Mouse (Mus musculus) neural tube, embryonic 11.5 days (tissue): ENCODE measurements around the gene Klc1. TPM values are rescaled to one million over a fixed set of nuclear protein-coding genes. Genes with fewer than 3 reads are reported as not detected.

Source experiments
- ATAC-seq: fragments of 200-750 bp; cut with Nextera tagmentation; 2 replicates; pipeline ENCODE4 v1.8.0; 2017; ENCODE audit warnings: moderate number of reproducible peaks, mild to moderate bottlenecking, moderate TSS enrichment, moderate library complexity; ENCODE audit not compliant: insufficient read depth, low FRiP score, low TSS enrichment
- DNase-seq: peaks from one replicate; pipeline ENCODE4 v3.0.0-alpha.2; 2015; ENCODE audit warnings: low spot score
- H3K27ac ChIP-seq: fragments of 300-500 bp; sonication (generic); 2 replicates; pipeline ENCODE4 v1.5.1; 2014; ENCODE audit warnings: low read depth, mild to moderate bottlenecking, low read length
- H3K27me3 ChIP-seq: fragments of 300-500 bp; sonication (generic); 2 replicates; pipeline ENCODE4 v1.6.1; 2014; ENCODE audit warnings: mild to moderate bottlenecking, low read length, mixed read lengths; ENCODE audit not compliant: control insufficient read depth, insufficient read depth
- H3K36me3 ChIP-seq: fragments of 300-500 bp; sonication (generic); 2 replicates; pipeline ENCODE4 v1.6.1; 2014; ENCODE audit warnings: mild to moderate bottlenecking, low read length, moderate library complexity, mixed read lengths; ENCODE audit not compliant: control insufficient read depth, insufficient read depth
- H3K4me1 ChIP-seq: fragments of 300-500 bp; sonication (generic); 2 replicates; pipeline ENCODE4 v1.6.1; 2014; ENCODE audit warnings: low read length, mixed read lengths; ENCODE audit not compliant: control insufficient read depth, insufficient read depth
- H3K4me2 ChIP-seq: fragments of 300-500 bp; sonication (generic); 2 replicates; pipeline ENCODE4 v1.6.1; 2014; ENCODE audit warnings: low read depth, mild to moderate bottlenecking, moderate library complexity
- H3K4me3 ChIP-seq: fragments of 300-500 bp; sonication (generic); 2 replicates; pipeline ENCODE4 v1.5.1; 2014; ENCODE audit warnings: low read depth, low read length
- H3K9ac ChIP-seq: fragments of 300-500 bp; sonication (generic); 2 replicates; pipeline ENCODE4 v1.6.1; 2014; ENCODE audit warnings: mild to moderate bottlenecking, low read length
- H3K9me3 ChIP-seq: fragments of 300-500 bp; sonication (generic); 2 replicates; pipeline ENCODE4 v1.6.1; 2016; ENCODE audit warnings: low read length; ENCODE audit not compliant: control insufficient read depth
- WGBS: fragments of 180-500 bp; shearing (Covaris S2); extraction: QIAGEN DNeasy Blood & Tissue Kit; methylation state at CpG from one replicate; pipeline ENCODE4 v1.1.7; 2014; 5-methylcytosine and 5-hydroxymethylcytosine counted together
- polyA plus RNA-seq: library from polyadenylated mRNA; unstranded; fragments of >200 nt; fragmentation: Nextera tagmentation; extraction: Ambion mirVana; gene quantifications from 2 replicates; pipeline ENCODE4 v1.2.1, GENCODE M21; 2014

The Klc1 gene
- polyA plus RNA-seq, 1 experiment from 2014 or later: 364 TPM

DNA sequence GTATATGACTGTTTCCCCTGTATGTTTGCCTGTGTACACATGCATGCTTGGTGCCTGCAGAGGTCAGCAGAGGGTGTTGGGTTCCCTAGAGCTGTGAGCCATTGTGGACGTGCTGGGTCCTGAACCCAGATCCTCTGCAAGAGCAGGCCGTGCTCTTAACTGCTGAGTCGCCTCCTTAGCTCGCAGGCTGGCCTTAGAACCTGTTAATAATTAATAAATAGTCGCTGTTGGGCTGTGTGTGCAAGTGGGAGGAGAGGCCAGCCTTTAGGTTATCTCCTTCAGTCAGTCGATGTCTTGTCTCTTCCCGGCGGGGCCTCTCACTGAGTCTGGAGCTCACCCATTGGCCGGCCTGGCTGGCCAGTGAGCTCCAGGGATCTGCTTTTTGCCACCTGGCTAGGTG is 58.3 kb downstream of the Klc1 start:
- ATAC-seq: no peak
- Histone ChIP-seq H3K4me3 (no peak overlapping the region), H3K27ac (no peak overlapping the region), H3K4me2 (no peak overlapping the region), H3K4me1 (peaks cover 16% of the 10 kb centered on the region), H3K36me3 (no peaks in the 10 kb centered on the region), H3K9me3 (no peaks in the 10 kb centered on the region), H3K27me3 (no peaks in the 10 kb centered on the region), H3K9ac (no peak overlapping the region)
- 69% methylated on average over 9 of the region's 9 CpGs for WGBS
- no peak for DNase-seq

DNA sequence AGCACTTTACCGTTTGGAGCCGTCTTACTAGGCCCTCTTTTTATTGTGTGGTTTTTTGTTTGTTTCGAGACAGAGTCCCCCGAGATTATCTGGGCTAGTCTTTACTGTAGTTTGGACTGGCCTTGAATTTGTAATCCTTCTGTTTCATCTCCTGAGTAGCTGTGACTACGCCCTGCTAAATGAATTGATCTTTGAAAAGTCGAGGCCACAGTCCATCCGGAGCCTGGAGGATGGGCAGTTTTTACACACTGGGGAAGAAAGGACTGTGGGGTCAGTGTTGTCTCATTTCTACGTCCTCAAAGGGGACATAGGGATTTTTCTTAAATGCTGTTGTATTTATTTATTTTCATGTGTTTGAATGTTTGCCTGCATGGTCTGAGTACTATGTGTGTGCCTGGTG is 59.3 kb downstream of the Klc1 start:
- no peak overlapping the region for H3K27ac ChIP-seq
- 92% methylated on average over 8 of the region's 8 CpGs for whole genome bisulfite sequencing
- DNase-seq: no peak
- H3K9me3 ChIP-seq: no peaks in the 10 kb centered on the region
- no peaks in the 10 kb centered on the region for H3K27me3 ChIP-seq
- H3K4me1 ChIP-seq: peaks cover 9% of the 10 kb centered on the region
- H3K4me3 ChIP-seq: no peak overlapping the region
- H3K9ac ChIP-seq: no peak overlapping the region
- H3K36me3 ChIP-seq: no peaks in the 10 kb centered on the region
- H3K4me2 ChIP-seq: no peak overlapping the region
- ATAC-seq: no peak

DNA sequence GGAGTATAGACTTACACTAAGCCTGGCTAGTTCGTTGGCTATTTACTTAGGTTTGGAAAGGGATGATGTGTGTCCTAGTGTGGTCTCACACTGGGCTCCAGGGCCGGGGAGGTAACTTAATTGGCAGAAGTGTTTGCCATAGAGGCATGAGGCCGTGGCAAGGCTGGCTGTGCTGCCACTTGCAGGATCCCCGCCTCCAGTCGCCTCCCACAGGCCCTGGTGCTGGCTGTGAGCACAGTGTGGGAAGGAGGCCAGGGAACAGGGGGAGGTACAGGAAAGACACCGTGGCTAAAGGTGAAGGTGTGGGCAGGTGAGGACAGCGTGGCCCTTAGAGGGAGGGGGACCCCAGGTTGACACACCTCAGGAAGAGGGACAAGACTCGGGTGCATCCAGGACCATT is 61.3 kb downstream of the Klc1 start:
- no peak overlapping the region for H3K4me2 ChIP-seq
- no peaks in the 10 kb centered on the region for H3K9me3 ChIP-seq
- ATAC-seq: no peak
- peaks cover 6% of the 10 kb centered on the region for H3K36me3 ChIP-seq
- no peak overlapping the region for H3K4me3 ChIP-seq
- peaks cover 6% of the 10 kb centered on the region for H3K4me1 ChIP-seq
- no peak overlapping the region for H3K27ac ChIP-seq
- no peak overlapping the region for H3K9ac ChIP-seq
- no peaks in the 10 kb centered on the region for H3K27me3 ChIP-seq
- DNase-seq: no peak
- WGBS: 88% methylated on average over 8 of the region's 8 CpGs

DNA sequence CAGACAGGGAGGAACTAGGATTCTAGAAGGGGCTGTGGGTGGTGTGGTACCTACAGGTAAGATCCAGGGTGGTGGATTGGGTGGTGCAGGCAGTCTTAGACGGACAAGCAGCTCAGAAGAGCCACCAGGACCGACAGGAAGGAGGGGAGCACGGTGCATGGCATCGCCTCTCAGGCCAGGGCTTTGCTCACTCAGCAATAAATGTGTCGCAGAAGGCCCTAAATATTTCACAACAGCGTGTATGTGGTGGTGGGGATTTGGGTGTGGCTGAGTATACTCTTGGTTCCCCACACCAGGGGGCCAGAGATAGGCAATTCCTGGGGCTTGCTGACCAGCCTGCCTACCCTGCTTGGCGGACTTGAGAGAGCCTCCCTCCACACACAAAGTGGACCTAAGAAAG is 62.1 kb downstream of the Klc1 start:
- Histone ChIP-seq H3K9ac (no peak overlapping the region), H3K27me3 (no peaks in the 10 kb centered on the region), H3K27ac (no peak overlapping the region), H3K4me1 (no peaks in the 10 kb centered on the region), H3K9me3 (no peaks in the 10 kb centered on the region), H3K4me3 (no peak overlapping the region), H3K4me2 (no peak overlapping the region), H3K36me3 (peaks cover 8% of the 10 kb centered on the region)
- no peak for DNase-seq
- WGBS: 86% methylated on average over 7 of the region's 7 CpGs
- no peak for ATAC-seq

DNA sequence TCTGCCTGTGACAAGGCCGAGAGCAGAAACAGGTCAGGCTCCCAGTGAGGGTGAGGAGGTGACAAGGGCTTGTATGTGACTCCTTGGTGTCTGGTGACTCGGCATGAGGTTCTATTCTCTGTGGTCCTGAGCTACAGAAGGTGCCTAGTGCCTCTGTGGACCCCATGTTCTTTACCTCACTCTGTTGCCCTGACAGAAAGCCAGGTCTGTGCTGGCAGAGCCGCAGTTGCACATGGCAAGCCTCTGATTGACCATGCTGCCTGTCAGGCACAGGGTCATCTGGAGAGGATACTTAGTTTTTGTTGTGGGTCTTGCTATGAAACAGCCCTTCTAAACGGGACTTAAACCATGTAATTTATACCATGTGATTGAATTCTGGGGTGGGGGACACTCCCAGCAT is 63.3 kb downstream of the Klc1 start:
- Histone ChIP-seq H3K4me2 (no peak overlapping the region), H3K9ac (no peak overlapping the region), H3K4me1 (no peaks in the 10 kb centered on the region), H3K9me3 (no peaks in the 10 kb centered on the region), H3K4me3 (no peak overlapping the region), H3K27me3 (no peaks in the 10 kb centered on the region), H3K27ac (no peak overlapping the region), H3K36me3 (peaks cover 13% of the 10 kb centered on the region)
- DNase-seq: no peak
- WGBS: 71% methylated on average over 4 of the region's 4 CpGs
- ATAC-seq: no peak

DNA sequence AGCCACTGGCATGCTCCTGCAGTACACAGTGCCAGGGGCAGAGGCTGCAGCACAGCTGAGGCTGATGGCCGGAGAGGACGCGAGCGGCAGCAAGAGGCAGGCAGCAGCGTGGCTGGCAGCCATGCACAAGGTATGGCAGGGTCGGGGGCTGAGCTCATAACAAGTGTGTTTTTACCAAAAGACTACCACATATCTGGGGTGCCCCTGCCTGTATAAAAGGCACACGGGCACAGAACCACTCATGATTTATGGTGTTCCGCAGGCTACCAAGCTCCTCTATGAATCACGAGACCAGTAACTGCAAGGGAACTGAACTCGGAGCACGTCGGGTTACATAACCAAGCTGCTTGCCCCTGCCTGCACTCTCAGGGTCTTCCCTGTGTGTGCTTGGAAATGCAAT is 68.9 kb downstream of the Klc1 start:
- WGBS: 94% methylated on average over 12 of the region's 12 CpGs
- H3K27me3 ChIP-seq: no peaks in the 10 kb centered on the region
- H3K36me3 ChIP-seq: peaks cover 27% of the 10 kb centered on the region
- no peak overlapping the region for H3K27ac ChIP-seq
- H3K4me3 ChIP-seq: no peak overlapping the region
- H3K9me3 ChIP-seq: no peaks in the 10 kb centered on the region
- H3K4me2 ChIP-seq: no peak overlapping the region
- peaks cover 3% of the 10 kb centered on the region; the same call in 1 of the 2 replicates for H3K4me1 ChIP-seq
- no peak for ATAC-seq
- H3K9ac ChIP-seq: no peak overlapping the region
- DNase-seq: no peak

DNA sequence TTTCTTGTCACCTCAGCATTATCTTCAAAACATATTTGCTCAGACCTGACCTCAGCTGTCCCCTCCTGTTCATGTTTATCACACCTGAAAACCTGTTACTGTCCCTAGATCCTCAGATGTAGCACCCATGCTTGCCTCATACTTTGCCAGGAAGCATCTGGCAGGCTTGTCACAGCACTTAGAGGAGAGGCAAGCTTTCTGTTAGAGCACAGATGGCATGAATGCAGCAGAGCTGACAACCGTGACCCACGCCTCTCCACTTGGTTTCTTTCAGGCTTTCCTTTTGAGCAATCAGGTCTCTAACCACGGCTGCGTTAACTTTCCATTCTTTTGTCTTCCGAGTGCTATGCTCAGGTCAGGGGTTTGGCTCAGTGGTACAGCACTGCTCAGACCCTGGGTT is 70.8 kb downstream of the Klc1 start:
- WGBS: 63% methylated on average over 5 of the region's 5 CpGs
- Histone ChIP-seq H3K4me2 (no peak overlapping the region), H3K27ac (0 out of 2 replicates have a peak overlapping the region, but pooled peaks have one; percentile 8), H3K9ac (no peak overlapping the region), H3K27me3 (no peaks in the 10 kb centered on the region), H3K9me3 (no peaks in the 10 kb centered on the region), H3K4me1 (peaks cover 3% of the 10 kb centered on the region; the same call in 1 of the 2 replicates), H3K36me3 (peaks cover 27% of the 10 kb centered on the region), H3K4me3 (no peak overlapping the region)
- ATAC-seq (no peak), DNase-seq (no peak)

DNA sequence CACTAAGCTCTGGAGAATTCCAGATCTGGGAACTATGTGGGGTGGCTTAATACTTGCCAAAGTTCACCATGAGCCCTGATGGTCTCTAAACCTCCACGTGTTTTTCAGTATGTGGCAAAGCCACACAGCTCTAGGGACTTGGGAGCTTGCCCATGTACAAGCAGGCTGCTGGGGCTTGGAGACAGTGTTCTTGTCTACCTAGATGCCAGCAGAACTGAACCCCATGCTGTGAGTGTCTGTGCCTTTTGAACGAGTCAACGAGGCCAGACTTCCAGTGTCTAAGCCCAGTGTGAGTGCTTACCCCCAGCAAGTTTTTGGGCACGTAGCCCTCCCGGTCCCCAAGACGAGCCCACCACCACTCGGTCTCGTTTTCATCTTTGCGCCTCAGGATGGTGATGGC is 71.3 kb downstream of the Klc1 start:
- H3K4me2 ChIP-seq: no peak overlapping the region
- H3K27ac ChIP-seq: 0 out of 2 replicates have a peak overlapping the region, but pooled peaks have one; percentile 8
- no peaks in the 10 kb centered on the region for H3K27me3 ChIP-seq
- WGBS: 92% methylated on average over 9 of the region's 9 CpGs
- no peak overlapping the region for H3K4me3 ChIP-seq
- DNase-seq: no peak
- H3K4me1 ChIP-seq: peaks cover 3% of the 10 kb centered on the region; the same call in 1 of the 2 replicates
- no peaks in the 10 kb centered on the region for H3K9me3 ChIP-seq
- no peak for ATAC-seq
- peaks cover 23% of the 10 kb centered on the region for H3K36me3 ChIP-seq
- no peak overlapping the region for H3K9ac ChIP-seq

DNA sequence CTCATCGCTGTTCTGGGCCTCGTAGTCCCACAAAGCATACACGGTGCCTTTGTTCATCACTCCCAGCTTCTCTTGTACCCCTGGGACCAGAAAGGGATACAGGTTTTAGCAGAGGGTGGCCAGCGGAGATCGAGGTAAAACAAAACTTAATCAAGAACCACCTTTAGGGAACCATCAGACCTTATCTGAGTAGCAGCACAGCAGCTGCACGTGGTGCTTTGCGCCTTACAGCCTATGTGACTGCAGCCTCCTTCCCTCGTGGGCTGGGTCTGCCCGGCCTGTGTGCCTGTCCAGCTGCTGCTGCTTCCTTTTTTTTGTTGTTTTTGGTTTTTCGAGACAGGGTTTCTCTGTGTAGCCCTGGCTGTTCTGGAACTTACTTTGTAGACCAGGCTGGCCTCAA is 71.7 kb downstream of the Klc1 start:
- DNase-seq (no peak), ATAC-seq (no peak)
- Histone ChIP-seq H3K4me1 (peaks cover 3% of the 10 kb centered on the region; the same call in 1 of the 2 replicates), H3K9ac (no peak overlapping the region), H3K4me3 (no peak overlapping the region), H3K36me3 (peaks cover 20% of the 10 kb centered on the region), H3K27ac (no peak overlapping the region), H3K27me3 (no peaks in the 10 kb centered on the region), H3K4me2 (no peak overlapping the region), H3K9me3 (no peaks in the 10 kb centered on the region)
- WGBS: 91% methylated on average over 10 of the region's 10 CpGs
